Comparison of ENCODE assay signal across 16 mouse cellular contexts in genomic region chr4:83048561-83048960, GRCm38 (mm10). TPM values are rescaled to one million over a fixed set of nuclear protein-coding genes. Genes with fewer than 3 reads are reported as not detected.
DNase-seq lines count a peak whose midpoint lies in the region; ATAC-seq and TF ChIP-seq lines count a peak whose summit lies in the region.
"Had no signal": no experiment of that assay in that cellular context is flagged by ENCODE, and none has a peak within 500 bp of the region (broad histone marks: within the 10 kb centered on the region; RNA-seq: fewer than 3 reads in every experiment).

No protein-coding gene starts in this region.

- H3K4me1 ChIP-seq in forebrain, embryonic 10.5 days, result peaks cover 84% of the 10 kb centered on the region
- H3K4me1 ChIP-seq in forebrain, postnatal 0 days (ENCODE audit: insufficient read depth), result no peaks in the 10 kb centered on the region
- peaks cover 47% of the 10 kb centered on the region for H3K4me1 ChIP-seq in hindbrain, embryonic 13.5 days (replicated peaks)
- H3K4me1 ChIP-seq in hindbrain, embryonic 16.5 days (ENCODE audit: control insufficient read depth, insufficient read depth, low read depth, low read length), result peaks cover 14% of the 10 kb centered on the region
- no peaks in the 10 kb centered on the region for H3K4me1 ChIP-seq in lung, postnatal 0 days (ENCODE audit: insufficient read depth, low read depth, low read length)
- peaks cover 14% of the 10 kb centered on the region for H3K4me1 ChIP-seq in stomach, embryonic 16.5 days (ENCODE audit: control insufficient read depth, insufficient read depth, low read length)
- H3K4me1 ChIP-seq in forebrain, embryonic 12.5 days, result peaks cover 50% of the 10 kb centered on the region
- H3K4me1 ChIP-seq: liver, embryonic 15.5 days had no signal

- no peak for DNase-seq in forebrain, embryonic 10.5 days (ENCODE audit: extremely low spot score, low spot score)
- DNase-seq in forebrain, postnatal 0 days, result no peak
- no peak for DNase-seq in lung, postnatal 0 days (ENCODE audit: low spot score)
- DNase-seq in lung, adult 18-20 months, result no peak
- DNase-seq: cerebellum, postnatal 25 days; gastrocnemius, postnatal 25 days; kidney, postnatal 10 days; right cerebral cortex, postnatal 14 days; thymus, postnatal 36 days had no signal

- no peak for TF ChIP-seq EP300 in lung, postnatal 0 days (IDR thresholded peaks at IDR 0.05)

- no peaks in the 10 kb centered on the region for H3K36me3 ChIP-seq in forebrain, embryonic 10.5 days (replicated peaks)
- no peaks in the 10 kb centered on the region for H3K36me3 ChIP-seq in forebrain, postnatal 0 days (ENCODE audit: insufficient read depth)
- no peaks in the 10 kb centered on the region for H3K36me3 ChIP-seq in hindbrain, embryonic 13.5 days
- H3K36me3 ChIP-seq in hindbrain, embryonic 16.5 days (ENCODE audit: control insufficient read depth, insufficient read depth, low read length), result no peaks in the 10 kb centered on the region
- no peaks in the 10 kb centered on the region for H3K36me3 ChIP-seq in lung, postnatal 0 days (ENCODE audit: insufficient read depth, low read length)
- no peaks in the 10 kb centered on the region for H3K36me3 ChIP-seq in stomach, embryonic 16.5 days (ENCODE audit: control insufficient read depth, insufficient read depth, low read length)
- H3K36me3 ChIP-seq in forebrain, embryonic 12.5 days (replicated peaks), result no peaks in the 10 kb centered on the region
- H3K36me3 ChIP-seq: hindbrain, embryonic 12.5 days; liver, embryonic 15.5 days had no signal

- WGBS in forebrain, embryonic 10.5 days, result 38% methylated on average over 2 of the region's 2 CpGs
- 48% methylated on average over 2 of the region's 2 CpGs for WGBS in forebrain, postnatal 0 days
- 35% methylated on average over 2 of the region's 2 CpGs for whole genome bisulfite sequencing in hindbrain, embryonic 13.5 days
- 46% methylated on average over 2 of the region's 2 CpGs for whole genome bisulfite sequencing in hindbrain, embryonic 16.5 days
- WGBS in lung, postnatal 0 days, result 24% methylated on average over 2 of the region's 2 CpGs
- WGBS in stomach, embryonic 16.5 days, result 25% methylated on average over 2 of the region's 2 CpGs
- WGBS in forebrain, embryonic 12.5 days, result 33% methylated on average over 2 of the region's 2 CpGs

- no peak overlapping the region for H3K9ac ChIP-seq in forebrain, postnatal 0 days
- H3K9ac ChIP-seq in hindbrain, embryonic 13.5 days, result no peak overlapping the region
- no peak overlapping the region for H3K9ac ChIP-seq in hindbrain, embryonic 16.5 days (ENCODE audit: low read depth, low read length)
- no peak overlapping the region for H3K9ac ChIP-seq in lung, postnatal 0 days (replicated peaks; ENCODE audit: low read depth)
- no peak overlapping the region for H3K9ac ChIP-seq in stomach, embryonic 16.5 days (ENCODE audit: low read length)
- no peak overlapping the region for H3K9ac ChIP-seq in forebrain, embryonic 12.5 days
- H3K9ac ChIP-seq: hindbrain, embryonic 12.5 days; liver, embryonic 15.5 days had no signal

- H3K4me2 ChIP-seq in forebrain, postnatal 0 days (ENCODE audit: low read depth), result no peak overlapping the region
- no peak overlapping the region for H3K4me2 ChIP-seq in hindbrain, embryonic 13.5 days
- H3K4me2 ChIP-seq in hindbrain, embryonic 16.5 days (ENCODE audit: low read length), result no peak overlapping the region
- peak overlapping the region; percentile 48 for H3K4me2 ChIP-seq in lung, postnatal 0 days (replicated peaks; ENCODE audit: low read depth, low read length)
- peak overlapping the region; percentile 52 for H3K4me2 ChIP-seq in stomach, embryonic 16.5 days (ENCODE audit: low read depth, low read length)
- no peak overlapping the region for H3K4me2 ChIP-seq in forebrain, embryonic 12.5 days
- H3K4me2 ChIP-seq: liver, embryonic 15.5 days had no signal

- no peak overlapping the region for H3K4me3 ChIP-seq in forebrain, embryonic 10.5 days
- H3K4me3 ChIP-seq in forebrain, postnatal 0 days (ENCODE audit: low read depth, low read length), result no peak overlapping the region
- no peak overlapping the region for H3K4me3 ChIP-seq in hindbrain, embryonic 13.5 days
- no peak overlapping the region for H3K4me3 ChIP-seq in hindbrain, embryonic 16.5 days (ENCODE audit: low read length)
- H3K4me3 ChIP-seq in lung, postnatal 0 days (ENCODE audit: low read depth, low read length), result no peak overlapping the region
- peak overlapping the region; percentile 5; the same call in 1 of the 2 replicates for H3K4me3 ChIP-seq in stomach, embryonic 16.5 days (replicated peaks; ENCODE audit: low read length)
- H3K4me3 ChIP-seq in forebrain, embryonic 12.5 days (replicated peaks), result no peak overlapping the region
- H3K4me3 ChIP-seq: hindbrain, embryonic 12.5 days; liver, embryonic 15.5 days had no signal

- ATAC-seq in forebrain, postnatal 0 days, result no peak
- ATAC-seq in hindbrain, embryonic 13.5 days (ENCODE audit: low FRiP score), result no peak
- no peak for ATAC-seq in hindbrain, embryonic 16.5 days
- ATAC-seq in lung, postnatal 0 days, result no peak
- ATAC-seq in stomach, embryonic 16.5 days (ENCODE audit: insufficient read depth, low FRiP score), result no peak
- no peak for ATAC-seq in forebrain, embryonic 12.5 days (ENCODE audit: low FRiP score)

- peaks cover 48% of the 10 kb centered on the region for H3K27me3 ChIP-seq in forebrain, embryonic 10.5 days (ENCODE audit: poor library complexity, severe bottlenecking)
- H3K27me3 ChIP-seq in forebrain, postnatal 0 days (ENCODE audit: insufficient read depth, low read length), result no peaks in the 10 kb centered on the region; the same call in 1 of the 2 replicates
- peaks cover 20% of the 10 kb centered on the region for H3K27me3 ChIP-seq in hindbrain, embryonic 13.5 days
- no peaks in the 10 kb centered on the region; the same call in 1 of the 2 replicates for H3K27me3 ChIP-seq in hindbrain, embryonic 16.5 days (replicated peaks; ENCODE audit: control insufficient read depth, insufficient read depth, low read length)
- H3K27me3 ChIP-seq in lung, postnatal 0 days (replicated peaks; ENCODE audit: insufficient read depth, low read length), result no peaks in the 10 kb centered on the region
- H3K27me3 ChIP-seq in stomach, embryonic 16.5 days (ENCODE audit: control insufficient read depth, insufficient read depth, low read length), result no peaks in the 10 kb centered on the region
- H3K27me3 ChIP-seq in forebrain, embryonic 12.5 days, result 0 out of 2 replicates have a peak, but pooled peaks cover 15% of the 10 kb centered on the region
- H3K27me3 ChIP-seq: CH12.LX had no signal

- no peak for TF ChIP-seq CTCF in forebrain, postnatal 0 days (IDR thresholded peaks at IDR 0.05; ENCODE audit: low read depth)
- no peak for TF ChIP-seq CTCF in lung, postnatal 0 days (IDR thresholded peaks at IDR 0.05)

- H3K27ac ChIP-seq in forebrain, embryonic 10.5 days, result peak overlapping the region; percentile 36; the same call in 1 of the 2 replicates
- H3K27ac ChIP-seq in forebrain, postnatal 0 days (ENCODE audit: low read depth, low read length), result no peak overlapping the region
- 0 out of 2 replicates have a peak overlapping the region, but pooled peaks have one; percentile 4 for H3K27ac ChIP-seq in hindbrain, embryonic 13.5 days
- no peak overlapping the region for H3K27ac ChIP-seq in hindbrain, embryonic 16.5 days (ENCODE audit: low read depth, low read length)
- no peak overlapping the region for H3K27ac ChIP-seq in lung, postnatal 0 days (ENCODE audit: low read length)
- H3K27ac ChIP-seq in stomach, embryonic 16.5 days (ENCODE audit: low read length), result peak overlapping the region; percentile 37; the same call in 1 of the 2 replicates
- no peak overlapping the region for H3K27ac ChIP-seq in forebrain, embryonic 12.5 days
- H3K27ac ChIP-seq: hindbrain, embryonic 12.5 days; liver, embryonic 15.5 days had no signal

- H3K9me3 ChIP-seq in forebrain, embryonic 10.5 days, result no peaks in the 10 kb centered on the region
- no peaks in the 10 kb centered on the region for H3K9me3 ChIP-seq in forebrain, postnatal 0 days (ENCODE audit: low read length)
- H3K9me3 ChIP-seq in hindbrain, embryonic 13.5 days, result no peaks in the 10 kb centered on the region
- H3K9me3 ChIP-seq in hindbrain, embryonic 16.5 days (ENCODE audit: control insufficient read depth, low read length), result no peaks in the 10 kb centered on the region
- H3K9me3 ChIP-seq in lung, postnatal 0 days (ENCODE audit: low read length), result no peaks in the 10 kb centered on the region
- H3K9me3 ChIP-seq in stomach, embryonic 16.5 days (replicated peaks; ENCODE audit: control insufficient read depth, low read length), result no peaks in the 10 kb centered on the region
- no peaks in the 10 kb centered on the region for H3K9me3 ChIP-seq in forebrain, embryonic 12.5 days
- H3K9me3 ChIP-seq: hindbrain, embryonic 12.5 days; liver, embryonic 15.5 days had no signal

RNA-seq across cellular contexts. Expression of gene Frem1, which starts 3.6 kb away (rescaled TPM):
- 6.2 and 7.2 TPM in 2 replicates for polyA plus RNA-seq in forebrain, embryonic 10.5 days (2016; fragmentation: Nextera tagmentation; extraction: Ambion mirVana)
- total RNA-seq in forebrain, postnatal 0 days (2014; rRNA removed), result 4.3 and 5.3 TPM in 2 replicates
- polyA plus RNA-seq in forebrain, postnatal 0 days (2015; fragmentation: Nextera tagmentation; extraction: Ambion mirVana), result 0.97 and 1.2 TPM in 2 replicates
- 2.6 and 3.4 TPM in 2 replicates for polyA plus RNA-seq in hindbrain, embryonic 13.5 days (2015; fragmentation: Nextera tagmentation; extraction: Ambion mirVana)
- polyA plus RNA-seq in hindbrain, embryonic 16.5 days (2015; fragmentation: Nextera tagmentation; extraction: Ambion mirVana), result 2.2 TPM in 2 replicates
- 14.3 and 16.2 TPM in 2 replicates for polyA plus RNA-seq in lung, postnatal 0 days (2015; fragmentation: Nextera tagmentation; extraction: Ambion mirVana)
- polyA plus RNA-seq in stomach, embryonic 16.5 days (2015; fragmentation: Nextera tagmentation; extraction: Ambion mirVana), result 10.3 and 11.7 TPM in 2 replicates
- 4.1 and 5.0 TPM in 2 replicates for polyA plus RNA-seq in forebrain, embryonic 12.5 days (2016; fragmentation: Nextera tagmentation; extraction: Ambion mirVana)
- total RNA-seq: CH12.LX had no signal

Comparison
In these comparisons a context has a peak if more than half of its experiments do, and no peak if none do; other contexts are left out.
1. H3K27ac ChIP-seq: peak in forebrain, embryonic 10.5 days (single experiment), hindbrain, embryonic 13.5 days (single experiment) and stomach, embryonic 16.5 days (single experiment); none in forebrain, postnatal 0 days (single experiment), hindbrain, embryonic 16.5 days (single experiment), lung, postnatal 0 days (single experiment) and forebrain, embryonic 12.5 days (single experiment).
2. H3K4me2 ChIP-seq: peak in lung, postnatal 0 days (single experiment) and stomach, embryonic 16.5 days (single experiment); none in forebrain, postnatal 0 days (single experiment), hindbrain, embryonic 13.5 days (single experiment), hindbrain, embryonic 16.5 days (single experiment) and forebrain, embryonic 12.5 days (single experiment).